Mouse (Mus musculus): Measurements from ENCODE around the gene Med29.
"Not testable (repeated sequence)": the region's sequence is repeated elsewhere in the genome, so short reads cannot be mapped to it uniquely, and the experiment has no call there.

Med29 gene

GRCm38 (mm10) chr7:28395425-28395824 lies 2.9 kb upstream of the Med29 start:
- peak; percentile 89 for DNase-seq

DNA sequence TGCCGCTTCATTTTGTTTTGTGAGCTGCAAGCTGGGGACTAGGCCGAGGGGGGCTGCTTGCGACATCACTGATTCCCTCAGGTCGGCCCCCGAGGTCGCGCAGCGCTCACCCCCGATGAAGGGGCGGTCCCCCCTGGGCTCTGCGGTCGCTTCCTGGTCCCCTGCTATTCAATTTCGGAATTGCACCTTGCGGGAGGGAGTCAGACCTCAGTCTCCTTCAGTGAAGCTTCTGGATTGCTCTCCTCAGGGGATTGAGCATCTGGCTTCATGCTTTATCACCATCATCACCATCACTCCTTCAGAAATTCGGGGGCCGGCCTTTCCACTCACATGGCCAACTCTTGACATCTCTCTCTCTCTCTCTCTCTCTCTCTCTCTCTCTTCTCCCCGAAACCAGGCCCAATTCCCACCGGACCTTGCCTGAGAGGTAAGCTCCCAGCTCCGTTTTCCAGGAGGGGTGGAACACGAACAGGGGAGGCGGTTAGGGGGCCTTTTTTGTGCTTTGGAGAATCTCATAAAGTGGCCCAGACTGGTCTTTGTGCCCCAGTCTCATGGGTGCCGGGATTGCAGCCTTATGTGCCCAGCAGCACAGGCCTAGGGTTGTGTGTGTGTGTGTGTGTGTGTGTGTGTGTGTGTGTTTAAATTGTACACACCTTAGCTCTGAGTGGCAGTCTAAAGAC lies 904 bp upstream of the Med29 start:
- DNase-seq: peak; percentile 89

DNA sequence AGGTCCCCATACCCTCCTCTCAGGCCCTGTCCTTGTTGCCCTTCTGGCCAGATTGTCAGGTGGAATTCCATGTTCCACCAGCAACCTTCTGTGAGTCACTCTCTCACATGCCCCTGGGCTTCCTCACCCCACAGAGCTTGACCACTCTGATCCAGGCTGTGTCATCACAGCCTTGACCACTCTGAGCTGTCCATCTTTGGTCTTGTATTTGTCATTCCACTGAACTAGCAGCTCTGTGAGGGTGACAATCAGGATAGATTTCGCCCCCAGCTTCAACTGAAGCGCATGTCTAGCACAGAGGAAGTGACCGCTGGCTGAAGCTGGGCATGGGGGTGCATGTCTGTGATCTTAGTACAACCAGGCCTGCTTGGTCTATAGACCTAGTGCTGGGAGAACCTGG lies 2.2 kb downstream of the Med29 start:
- DNase-seq: no peak

- DNase-seq: not testable (repeated sequence)
Measured at GRCm38 (mm10) chr7:28387384-28387783, 5.1 kb downstream of the Med29 start.

DNA sequence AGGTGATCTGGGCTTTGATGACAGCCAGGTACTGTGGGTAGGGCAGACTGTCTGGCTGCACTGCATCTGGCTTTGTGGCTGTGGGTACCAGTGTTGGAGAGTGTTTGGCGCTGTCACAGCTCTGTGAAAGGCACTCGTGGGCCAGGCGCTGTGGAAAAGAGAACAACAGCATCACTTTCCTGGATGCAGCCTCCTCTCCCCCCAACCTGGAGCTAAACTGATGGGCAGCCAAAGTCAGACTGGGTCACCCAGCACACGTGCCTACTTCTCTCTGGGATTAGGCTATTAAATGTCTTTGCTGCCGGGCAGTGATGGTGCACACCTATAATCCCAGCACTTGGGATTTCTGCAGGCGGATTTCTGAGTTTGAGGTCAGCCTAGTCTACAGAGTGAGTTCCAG lies 5.6 kb downstream of the Med29 start:
- peak; percentile 94 for DNase-seq

- DNase-seq: peak; percentile 98
Measured at GRCm38 (mm10) chr7:28386462-28386861, 6.0 kb downstream of the Med29 start.

GRCm38 (mm10) chr7:28386007-28386406 lies 6.5 kb downstream of the Med29 start:
- peak; percentile 99 for DNase-seq

GRCm38 (mm10) chr7:28385196-28385595 lies 7.3 kb downstream of the Med29 start:
- no peak for DNase-seq

DNA sequence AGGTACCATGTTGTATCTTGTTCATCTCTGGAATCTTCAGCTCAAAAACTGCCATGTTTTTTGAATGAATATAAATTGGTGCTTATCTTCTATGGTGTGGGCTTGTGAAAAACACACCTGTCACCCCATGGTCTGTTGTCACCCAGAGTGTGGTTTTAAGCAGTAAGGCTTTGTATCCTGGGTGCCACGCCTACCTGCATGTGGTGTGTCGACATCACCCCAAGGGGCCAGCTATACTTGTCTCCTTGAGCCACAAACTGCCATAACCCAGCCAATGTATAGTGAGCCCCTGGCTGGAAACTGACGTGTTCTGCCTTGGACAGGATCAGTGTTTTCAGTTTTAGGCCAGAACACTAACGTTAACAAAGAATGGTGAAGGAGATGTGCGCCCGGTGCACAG lies 8.3 kb downstream of the Med29 start:
- DNase-seq: no peak

- DNase-seq: no peak
Measured at GRCm38 (mm10) chr7:28383606-28384005, 8.9 kb downstream of the Med29 start.

DNA sequence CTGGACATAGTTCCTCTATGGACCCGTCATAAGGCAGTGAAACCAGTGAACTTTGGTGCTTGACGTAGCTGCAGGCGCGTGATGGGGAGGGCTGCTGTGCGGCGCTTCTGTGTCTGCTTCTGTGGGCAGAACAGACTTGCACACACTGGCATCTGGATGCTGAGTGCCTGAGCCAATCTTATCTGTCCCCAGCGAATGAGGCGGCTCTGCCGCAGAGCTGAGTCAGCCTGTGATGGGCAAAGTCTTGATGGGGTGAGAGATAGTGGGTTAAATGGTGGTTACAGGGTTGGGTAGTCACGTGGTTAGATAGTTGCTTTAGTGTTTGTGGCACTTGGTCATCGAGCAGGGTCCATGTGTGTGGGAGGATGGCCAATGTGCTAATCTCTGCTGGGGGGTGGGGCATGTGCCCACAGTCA lies 9.5 kb downstream of the Med29 start:
- peak; percentile 98 for DNase-seq

GRCm38 (mm10) chr7:28382347-28382951 lies 10.1 kb downstream of the Med29 start:
- DNase-seq: no peak

DNA sequence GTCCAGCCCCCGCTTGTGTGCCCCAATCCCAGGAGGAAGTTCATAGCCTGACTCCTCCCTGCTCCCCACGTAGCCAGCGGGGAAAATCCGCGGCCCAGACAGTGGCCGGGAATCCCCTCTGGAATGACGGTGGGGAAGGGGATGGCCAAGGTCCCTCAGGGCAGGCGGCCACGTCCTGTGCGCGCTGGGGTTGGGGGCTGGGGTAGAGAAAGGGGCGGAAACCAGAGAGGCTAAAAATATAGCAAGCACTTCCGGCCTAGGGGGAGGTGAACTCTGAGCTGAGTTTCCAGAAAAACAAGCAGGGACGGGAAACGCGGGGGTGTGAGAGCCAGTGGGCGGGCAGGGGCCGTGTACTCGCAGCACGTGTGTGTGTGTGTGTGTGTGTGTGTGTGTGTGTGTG lies 10.6 kb downstream of the Med29 start:
- peak; percentile 100 for DNase-seq

DNA sequence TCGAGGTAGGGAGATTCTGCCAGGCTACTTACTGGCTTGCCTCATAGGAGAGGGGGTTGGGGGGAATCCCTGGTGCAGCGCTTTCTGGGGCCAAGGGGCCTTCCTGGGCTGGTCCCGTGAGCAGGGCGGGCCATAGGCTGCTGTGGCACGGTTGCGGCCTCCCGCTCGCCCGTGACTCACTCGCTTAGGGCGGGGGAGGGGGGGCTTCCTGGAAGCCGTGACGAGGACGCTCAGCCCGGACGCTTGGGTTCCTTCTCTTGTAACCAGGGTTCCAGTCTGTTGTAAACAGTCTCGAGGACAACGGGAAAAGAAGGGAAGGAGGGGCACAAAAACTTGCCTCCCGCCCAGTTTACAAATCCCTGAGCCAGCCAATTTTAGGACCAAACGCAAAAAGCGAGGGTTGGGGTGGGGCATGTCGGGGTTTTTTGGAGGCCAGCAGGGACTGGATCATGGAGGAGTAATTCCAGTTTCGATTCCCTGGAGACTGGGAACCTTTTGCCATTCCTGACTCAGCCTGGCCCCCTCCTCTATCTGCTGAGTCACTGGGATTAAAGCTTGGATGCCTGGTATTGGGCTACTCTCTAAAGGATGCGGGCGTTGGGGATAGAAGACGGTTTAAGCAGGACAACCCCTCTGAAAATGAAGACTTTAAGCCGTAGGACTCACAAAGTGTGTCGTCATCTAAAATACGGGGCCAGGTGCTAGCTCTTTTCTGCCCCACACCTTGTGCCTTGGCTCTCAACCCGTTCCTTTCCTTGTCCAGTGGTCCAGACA lies 11.3 kb downstream of the Med29 start:
- DNase-seq: peak; percentile 99

GRCm38 (mm10) chr7:28380237-28381016 lies 12.1 kb downstream of the Med29 start, which contains the start of gene Zfp36:
TSS of gene Zfp36 (minus strand) at chr7:28380253.
- DNase-seq: no peak

DNA sequence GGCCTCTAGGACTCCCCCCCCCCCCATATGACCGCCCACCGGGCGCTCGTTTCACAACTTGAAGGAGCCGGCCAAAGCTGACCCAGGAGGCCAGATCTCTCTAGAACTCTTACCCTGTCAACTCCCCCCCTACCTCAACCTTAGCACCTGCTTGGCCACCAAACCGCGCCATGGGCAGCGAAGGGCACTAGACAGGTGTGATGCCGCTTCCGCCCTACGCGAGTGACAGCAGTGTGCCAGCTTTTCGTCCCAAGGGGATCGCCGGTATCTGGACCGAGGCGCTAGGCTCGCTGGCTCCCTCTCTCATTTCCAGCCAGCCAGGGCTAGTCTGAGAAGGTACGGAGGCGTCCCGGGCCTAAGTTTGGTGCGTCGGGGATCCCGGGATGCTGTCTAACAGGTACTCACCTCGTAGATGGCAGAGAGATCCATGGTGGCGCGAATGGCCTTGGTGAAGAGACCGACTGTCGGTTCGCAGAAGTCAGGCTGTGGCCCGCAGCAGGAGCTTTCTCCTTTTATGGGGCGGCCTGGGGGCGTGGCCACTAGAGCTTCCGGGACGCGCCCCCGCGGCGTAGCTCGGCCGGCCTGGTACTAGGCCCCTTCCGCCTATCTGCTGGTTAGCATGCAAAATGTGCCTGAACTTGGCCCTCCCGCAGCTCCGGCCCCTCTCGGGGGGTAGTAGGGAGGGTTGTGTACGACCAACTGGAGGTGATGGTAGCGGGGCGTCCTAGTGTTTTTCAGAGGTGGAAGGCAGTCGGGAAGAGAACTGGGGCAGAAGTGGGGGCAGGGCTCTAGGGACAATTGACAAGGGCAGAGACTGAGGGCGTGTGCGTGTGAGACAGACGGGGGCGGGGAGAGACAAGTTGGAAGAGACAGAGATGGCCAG lies 13.5 kb downstream of the Med29 start:
- DNase-seq: peak; percentile 100

- peak; percentile 98 for DNase-seq
Measured at GRCm38 (mm10) chr7:28378066-28378690, 14.3 kb downstream of the Med29 start.

GRCm38 (mm10) chr7:28377190-28378065 lies 15.1 kb downstream of the Med29 start:
- DNase-seq: peak; percentile 97

- DNase-seq: peak; percentile 100
Measured at GRCm38 (mm10) chr7:28376011-28376771, 16.3 kb downstream of the Med29 start.
